Mouse (Mus musculus) lung, embryonic 16.5 days (tissue): ENCODE measurements at regions not wholly inside any gene's neighbourhood (a gene's known extent, or its start where the extent isn't known, plus 50 kb on each side); places are given as distances from the start of the nearest gene placed in this dataset.

Experiments
- ATAC-seq: fragments of 200-750 bp; cut with Nextera tagmentation; 2 replicates; pipeline ENCODE4 v1.8.0; 2017; ENCODE audit warnings: low read depth, mild to moderate bottlenecking, moderate library complexity
- H3K27ac ChIP-seq: fragments of 300-500 bp; sonication (generic); 2 replicates; pipeline ENCODE4 v1.5.1; 2014; ENCODE audit warnings: mild to moderate bottlenecking, control low read depth, low read length
- H3K27me3 ChIP-seq: fragments of 300-500 bp; sonication (generic); 2 replicates; pipeline ENCODE4 v1.6.1; 2014; ENCODE audit warnings: low read depth, low read length, mixed read lengths; ENCODE audit not compliant: control insufficient read depth, insufficient read depth
- H3K36me3 ChIP-seq: fragments of 300-500 bp; sonication (generic); 2 replicates; pipeline ENCODE4 v1.6.1; 2014; ENCODE audit warnings: low read length; ENCODE audit not compliant: control insufficient read depth, insufficient read depth
- H3K4me1 ChIP-seq: fragments of 300-500 bp; sonication (generic); replicated peaks from 2 replicates; pipeline ENCODE4 v1.6.1; 2014; ENCODE audit warnings: low read length, mixed read lengths; ENCODE audit not compliant: control insufficient read depth, insufficient read depth
- H3K4me2 ChIP-seq: fragments of 300-500 bp; sonication (generic); 2 replicates; pipeline ENCODE4 v1.6.1; 2014; ENCODE audit warnings: low read depth, low read length, control low read depth
- H3K4me3 ChIP-seq: fragments of 300-500 bp; sonication (generic); 2 replicates; pipeline ENCODE4 v1.5.1; 2014; ENCODE audit warnings: mild to moderate bottlenecking, low read length, control low read depth
- H3K9ac ChIP-seq: fragments of 300-500 bp; sonication (generic); 2 replicates; pipeline ENCODE4 v1.6.1; 2014; ENCODE audit warnings: low read length, control low read depth
- H3K9me3 ChIP-seq: fragments of 300-500 bp; sonication (generic); 2 replicates; pipeline ENCODE4 v1.6.1; 2016; ENCODE audit warnings: low read length; ENCODE audit not compliant: control insufficient read depth
- WGBS: fragments of 180-500 bp; shearing (Covaris S2); extraction: QIAGEN DNeasy Blood & Tissue Kit; methylation state at CpG from one replicate; pipeline ENCODE4 v1.1.7; 2014; 5-methylcytosine and 5-hydroxymethylcytosine counted together

- Histone ChIP-seq H3K36me3 (no peaks in the 10 kb centered on the region), H3K27ac (peak overlapping the region; percentile 29; the same call in 1 of the 2 replicates), H3K4me1 (peaks cover 16% of the 10 kb centered on the region), H3K9me3 (no peaks in the 10 kb centered on the region), H3K9ac (no peak overlapping the region), H3K4me3 (no peak overlapping the region), H3K4me2 (peak overlapping the region; percentile 15; the same call in 1 of the 2 replicates), H3K27me3 (no peaks in the 10 kb centered on the region)
- peak; percentile 21; the same call in 1 of the 2 replicates for ATAC-seq
- WGBS = 61% methylated on average over 4 of the region's 4 CpGs
These were observed 171.6 kb upstream of the Cadm1 start for GRCm38 (mm10) chr9:47358400-47358767.

GRCm38 (mm10) chr9:47363086-47363485, 166.9 kb upstream of the Cadm1 start:
- WGBS = 30% methylated on average over 11 of the region's 11 CpGs
- H3K9me3 ChIP-seq = no peaks in the 10 kb centered on the region
- peaks cover 6% of the 10 kb centered on the region for H3K27me3 ChIP-seq
- H3K4me3 ChIP-seq = no peak overlapping the region
- H3K9ac ChIP-seq = no peak overlapping the region
- peaks cover 20% of the 10 kb centered on the region for H3K4me1 ChIP-seq
- H3K36me3 ChIP-seq = no peaks in the 10 kb centered on the region
- no peak overlapping the region for H3K27ac ChIP-seq
- no peak for ATAC-seq
- no peak overlapping the region for H3K4me2 ChIP-seq

- Histone ChIP-seq H3K9me3 (no peaks in the 10 kb centered on the region), H3K4me1 (peaks cover 16% of the 10 kb centered on the region), H3K4me3 (no peak overlapping the region), H3K4me2 (no peak overlapping the region), H3K27ac (peak overlapping the region; percentile 49), H3K27me3 (peaks cover 13% of the 10 kb centered on the region), H3K9ac (no peak overlapping the region), H3K36me3 (no peaks in the 10 kb centered on the region)
- peak; percentile 66 for ATAC-seq
- 53% methylated on average over 3 of the region's 3 CpGs for WGBS
These were observed 165.2 kb upstream of the Cadm1 start for GRCm38 (mm10) chr9:47364762-47365161.

DNA sequence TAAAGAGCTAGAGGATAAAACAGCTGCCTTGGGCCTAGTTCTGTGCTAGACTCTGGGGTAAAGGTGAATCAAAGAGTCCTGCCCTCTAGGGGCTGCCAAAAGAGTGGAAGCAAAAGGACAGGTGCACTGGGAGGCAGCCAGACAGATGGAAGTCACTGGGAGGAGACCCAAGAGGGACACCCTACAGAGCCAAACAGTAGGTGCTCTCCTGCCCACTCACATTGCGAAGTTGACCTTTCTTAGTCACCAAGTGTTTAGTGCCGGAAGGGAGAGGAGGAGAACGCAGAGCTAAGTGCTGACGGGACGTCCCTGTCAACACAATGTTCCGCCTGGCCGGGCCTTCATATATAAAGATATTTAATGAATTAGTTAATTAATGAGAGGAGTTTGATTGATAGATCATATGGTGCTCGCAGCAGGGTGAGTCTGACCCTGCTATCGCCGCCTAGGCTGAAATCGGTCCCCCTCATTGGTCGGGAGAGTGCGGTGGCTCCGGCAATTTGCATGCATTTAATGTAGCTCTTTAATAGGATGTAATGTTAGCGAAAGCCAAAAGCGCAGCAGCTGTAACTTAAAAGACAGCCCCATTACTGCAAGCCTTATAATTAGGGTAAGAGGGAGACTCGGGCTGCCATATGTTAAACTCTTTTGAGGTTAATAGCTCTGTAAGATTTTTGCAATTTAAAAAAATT, 162.6 kb upstream of the Cadm1 start:
- Histone ChIP-seq H3K4me2 (peak overlapping the region; percentile 49), H3K9ac (no peak overlapping the region), H3K9me3 (no peaks in the 10 kb centered on the region), H3K27me3 (peaks cover 13% of the 10 kb centered on the region), H3K4me3 (no peak overlapping the region), H3K27ac (no peak overlapping the region), H3K36me3 (no peaks in the 10 kb centered on the region), H3K4me1 (peaks cover 16% of the 10 kb centered on the region)
- 22% methylated on average over 17 of the region's 17 CpGs for WGBS
- no peak for ATAC-seq

- peaks cover 13% of the 10 kb centered on the region for H3K27me3 ChIP-seq
- peaks cover 16% of the 10 kb centered on the region for H3K4me1 ChIP-seq
- no peaks in the 10 kb centered on the region for H3K9me3 ChIP-seq
- peak overlapping the region; percentile 1; the same call in 1 of the 2 replicates for H3K9ac ChIP-seq
- peak overlapping the region; percentile 2; the same call in 1 of the 2 replicates for H3K4me3 ChIP-seq
- 0 out of 2 replicates have a peak, but pooled peaks have one; percentile 6 for ATAC-seq
- no peak overlapping the region for H3K27ac ChIP-seq
- no peaks in the 10 kb centered on the region for H3K36me3 ChIP-seq
- WGBS = 10% methylated on average over 29 of the region's 31 CpGs
- peak overlapping the region; percentile 49 for H3K4me2 ChIP-seq
These were observed 161.7 kb upstream of the Cadm1 start for GRCm38 (mm10) chr9:47368015-47368901.

GRCm38 (mm10) chr9:47372296-47372695, 157.7 kb upstream of the Cadm1 start:
- Histone ChIP-seq H3K9me3 (no peaks in the 10 kb centered on the region), H3K27me3 (peaks cover 7% of the 10 kb centered on the region), H3K4me2 (no peak overlapping the region), H3K4me3 (no peak overlapping the region), H3K27ac (no peak overlapping the region), H3K4me1 (peaks cover 7% of the 10 kb centered on the region), H3K36me3 (no peaks in the 10 kb centered on the region), H3K9ac (no peak overlapping the region)
- 74% methylated on average over 7 of the region's 7 CpGs for WGBS
- ATAC-seq = peak; percentile 66; the same call in 1 of the 2 replicates

GRCm38 (mm10) chr9:47374086-47374485, 155.9 kb upstream of the Cadm1 start:
- H3K9ac ChIP-seq = no peak overlapping the region
- no peak for ATAC-seq
- 96% methylated on average over 7 of the region's 7 CpGs for WGBS
- H3K27ac ChIP-seq = no peak overlapping the region
- no peak overlapping the region for H3K4me2 ChIP-seq
- H3K27me3 ChIP-seq = no peaks in the 10 kb centered on the region
- H3K4me1 ChIP-seq = no peaks in the 10 kb centered on the region
- no peak overlapping the region for H3K4me3 ChIP-seq
- no peaks in the 10 kb centered on the region for H3K36me3 ChIP-seq
- no peaks in the 10 kb centered on the region for H3K9me3 ChIP-seq

DNA sequence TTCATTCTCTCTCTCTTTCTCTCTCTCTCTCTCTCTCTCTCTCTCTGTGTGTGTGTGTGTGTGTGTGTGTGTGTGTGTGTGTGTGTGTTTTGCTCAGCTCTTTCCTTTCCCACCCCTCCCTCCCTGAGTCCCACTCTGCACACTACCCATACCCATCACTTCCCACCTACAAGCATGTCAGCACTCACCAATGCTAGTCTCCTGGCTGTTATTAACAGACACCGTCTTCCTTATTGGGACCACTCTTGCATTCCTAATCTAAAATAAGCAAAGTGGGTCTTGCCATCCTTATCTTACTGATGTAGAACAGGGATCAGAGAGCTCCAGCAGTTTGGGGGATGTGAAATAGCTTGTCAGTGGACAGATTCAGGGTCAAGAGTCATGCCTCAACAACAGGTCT, 153.3 kb upstream of the Cadm1 start:
- Histone ChIP-seq H3K9ac (no peak overlapping the region), H3K36me3 (no peaks in the 10 kb centered on the region), H3K27ac (no peak overlapping the region), H3K27me3 (no peaks in the 10 kb centered on the region), H3K4me3 (no peak overlapping the region), H3K4me1 (no peaks in the 10 kb centered on the region), H3K9me3 (no peaks in the 10 kb centered on the region), H3K4me2 (no peak overlapping the region)
- 46% methylated on average over 1 of the region's 1 CpGs for WGBS
- ATAC-seq = no peak

DNA sequence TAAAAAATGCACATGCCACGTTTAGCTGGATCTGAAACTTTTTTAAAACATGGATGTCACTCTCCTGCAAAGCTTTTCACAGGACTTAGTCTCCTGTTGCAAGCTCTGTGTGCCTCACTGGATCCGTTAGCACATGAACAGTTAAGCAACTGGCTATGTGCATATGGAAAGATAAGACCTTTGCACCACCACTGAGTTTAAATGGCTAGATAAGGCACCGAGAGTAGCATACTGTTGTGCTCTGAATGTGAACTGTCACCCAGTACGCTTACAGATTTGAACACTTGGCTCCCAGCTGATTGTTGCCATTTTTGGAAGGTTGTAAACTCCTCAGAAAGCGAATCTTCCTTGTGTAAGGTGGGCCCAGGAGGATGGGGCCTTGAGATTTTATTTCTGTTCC, 151.4 kb upstream of the Cadm1 start:
- H3K9ac ChIP-seq = no peak overlapping the region
- ATAC-seq = no peak
- H3K36me3 ChIP-seq = no peaks in the 10 kb centered on the region
- H3K4me1 ChIP-seq = no peaks in the 10 kb centered on the region
- H3K27me3 ChIP-seq = no peaks in the 10 kb centered on the region
- 67% methylated on average over 5 of the region's 5 CpGs for WGBS
- no peaks in the 10 kb centered on the region for H3K9me3 ChIP-seq
- H3K27ac ChIP-seq = no peak overlapping the region
- H3K4me3 ChIP-seq = no peak overlapping the region
- H3K4me2 ChIP-seq = no peak overlapping the region
